Comparison of ENCODE assay signal across 13 mouse cellular contexts in the genomic region with DNA sequence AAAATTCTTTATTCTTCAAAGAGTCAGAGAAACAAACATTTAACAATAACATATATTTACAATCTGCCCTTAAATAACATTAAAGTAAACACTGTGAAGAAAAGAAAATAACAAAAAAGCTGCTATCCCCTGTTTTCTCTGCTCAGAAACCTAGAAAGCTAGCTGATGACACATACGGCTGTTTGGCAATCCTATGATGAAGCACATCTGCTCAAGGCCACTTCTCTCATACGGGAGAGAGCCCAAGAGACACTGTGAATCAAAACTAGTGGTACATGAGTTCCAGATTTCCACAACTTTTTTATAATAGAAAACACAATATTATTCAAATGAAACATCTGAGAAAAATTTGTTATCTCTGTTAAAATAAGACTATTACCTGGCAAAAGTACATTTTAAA.
"Had no signal": no experiment of that assay in that cellular context is flagged by ENCODE, and none has a peak within 500 bp of the region (broad histone marks: within the 10 kb centered on the region; RNA-seq: fewer than 3 reads in every experiment).

No protein-coding gene starts in this region.

- H3K4me1 ChIP-seq: limb, embryonic 13.5 days; liver, embryonic 15.5 days; lung, embryonic 15.5 days; midbrain, embryonic 13.5 days; neural tube, embryonic 15.5 days had no signal

- H3K4me2 ChIP-seq: limb, embryonic 13.5 days; liver, embryonic 15.5 days; lung, embryonic 15.5 days; midbrain, embryonic 13.5 days; neural tube, embryonic 15.5 days had no signal

- DNase-seq: kidney, postnatal 10 days; kidney, postnatal 4 days; left cerebral cortex, postnatal 4 days; lung, postnatal 36 days; right cerebral cortex, adult 18-20 months; thymus, postnatal 4 days had no signal

- H3K9me3 ChIP-seq: limb, embryonic 13.5 days; liver, embryonic 15.5 days; lung, embryonic 15.5 days; midbrain, embryonic 13.5 days; neural tube, embryonic 15.5 days had no signal

- H3K27ac ChIP-seq: layer of hippocampus, adult 2 months; limb, embryonic 13.5 days; liver, embryonic 15.5 days; lung, embryonic 15.5 days; midbrain, embryonic 13.5 days; neural tube, embryonic 15.5 days; stomach, postnatal 0 days had no signal

- H3K9ac ChIP-seq: limb, embryonic 13.5 days; liver, embryonic 15.5 days; lung, embryonic 15.5 days; midbrain, embryonic 13.5 days; neural tube, embryonic 15.5 days had no signal

- H3K4me3 ChIP-seq: layer of hippocampus, adult 2 months; limb, embryonic 13.5 days; liver, embryonic 15.5 days; lung, embryonic 15.5 days; midbrain, embryonic 13.5 days; neural tube, embryonic 15.5 days had no signal

- H3K27me3 ChIP-seq: limb, embryonic 13.5 days; liver, embryonic 15.5 days; lung, embryonic 15.5 days; midbrain, embryonic 13.5 days; neural tube, embryonic 15.5 days had no signal

- ATAC-seq: midbrain, embryonic 13.5 days had no signal

- H3K36me3 ChIP-seq: liver, embryonic 15.5 days; lung, embryonic 15.5 days had no signal
